Mouse (Mus musculus): ENCODE measurements at regions not wholly inside any gene's neighbourhood (a gene's known extent, or its start where the extent isn't known, plus 50 kb on each side); places are given as distances from the start of the nearest gene placed in this dataset.

- H3K4me3 ChIP-seq (ENCODE audit: low read length): no peak overlapping the region
- H3K4me1 ChIP-seq (ENCODE audit: control insufficient read depth, insufficient read depth, low read length): peaks cover 10% of the 10 kb centered on the region
- 65% methylated on average over 1 of the region's 1 CpGs for WGBS
- no peaks in the 10 kb centered on the region for H3K27me3 ChIP-seq (ENCODE audit: control insufficient read depth, insufficient read depth, low read length)
- H3K36me3 ChIP-seq (ENCODE audit: control insufficient read depth, insufficient read depth): no peaks in the 10 kb centered on the region
- no peak for ATAC-seq (replicated peaks; ENCODE audit: extremely low read depth, insufficient read depth, low FRiP score)
- no peak overlapping the region for H3K9ac ChIP-seq (ENCODE audit: low read length)
- H3K27ac ChIP-seq (ENCODE audit: low read length): no peak overlapping the region
- no peaks in the 10 kb centered on the region; the same call in 1 of the 2 replicates for H3K9me3 ChIP-seq (replicated peaks; ENCODE audit: control insufficient read depth, low read length)
- no peak overlapping the region for H3K4me2 ChIP-seq (ENCODE audit: low read depth, low read length)
Observed at GRCm38 (mm10) chr6:31188066-31188465, 210.5 kb upstream of the Mkln1 start.

GRCm38 (mm10) chr6:31189060-31189459 lies 209.5 kb upstream of the Mkln1 start:
- Histone ChIP-seq H3K9me3 (replicated peaks; ENCODE audit: control insufficient read depth, low read length) (no peaks in the 10 kb centered on the region; the same call in 1 of the 2 replicates), H3K4me2 (ENCODE audit: low read depth, low read length) (no peak overlapping the region), H3K4me3 (ENCODE audit: low read length) (no peak overlapping the region), H3K27me3 (ENCODE audit: control insufficient read depth, insufficient read depth, low read length) (no peaks in the 10 kb centered on the region), H3K4me1 (ENCODE audit: control insufficient read depth, insufficient read depth, low read length) (peaks cover 17% of the 10 kb centered on the region), H3K9ac (ENCODE audit: low read length) (no peak overlapping the region), H3K36me3 (ENCODE audit: control insufficient read depth, insufficient read depth) (no peaks in the 10 kb centered on the region), H3K27ac (ENCODE audit: low read length) (no peak overlapping the region)
- WGBS: 42% methylated on average over 7 of the region's 7 CpGs
- 0 out of 2 replicates have a peak, but pooled peaks have one; percentile 6 for ATAC-seq (replicated peaks; ENCODE audit: extremely low read depth, insufficient read depth, low FRiP score)

GRCm38 (mm10) chr6:31190070-31190469 lies 208.5 kb upstream of the Mkln1 start:
- Histone ChIP-seq H3K9ac (ENCODE audit: low read length) (no peak overlapping the region), H3K4me1 (ENCODE audit: control insufficient read depth, insufficient read depth, low read length) (peaks cover 19% of the 10 kb centered on the region), H3K4me3 (ENCODE audit: low read length) (no peak overlapping the region), H3K36me3 (ENCODE audit: control insufficient read depth, insufficient read depth) (no peaks in the 10 kb centered on the region), H3K9me3 (replicated peaks; ENCODE audit: control insufficient read depth, low read length) (no peaks in the 10 kb centered on the region), H3K27me3 (ENCODE audit: control insufficient read depth, insufficient read depth, low read length) (no peaks in the 10 kb centered on the region), H3K4me2 (ENCODE audit: low read depth, low read length) (no peak overlapping the region), H3K27ac (ENCODE audit: low read length) (no peak overlapping the region)
- no peak for ATAC-seq (replicated peaks; ENCODE audit: extremely low read depth, insufficient read depth, low FRiP score)
- WGBS: 74% methylated on average over 5 of the region's 5 CpGs

DNA sequence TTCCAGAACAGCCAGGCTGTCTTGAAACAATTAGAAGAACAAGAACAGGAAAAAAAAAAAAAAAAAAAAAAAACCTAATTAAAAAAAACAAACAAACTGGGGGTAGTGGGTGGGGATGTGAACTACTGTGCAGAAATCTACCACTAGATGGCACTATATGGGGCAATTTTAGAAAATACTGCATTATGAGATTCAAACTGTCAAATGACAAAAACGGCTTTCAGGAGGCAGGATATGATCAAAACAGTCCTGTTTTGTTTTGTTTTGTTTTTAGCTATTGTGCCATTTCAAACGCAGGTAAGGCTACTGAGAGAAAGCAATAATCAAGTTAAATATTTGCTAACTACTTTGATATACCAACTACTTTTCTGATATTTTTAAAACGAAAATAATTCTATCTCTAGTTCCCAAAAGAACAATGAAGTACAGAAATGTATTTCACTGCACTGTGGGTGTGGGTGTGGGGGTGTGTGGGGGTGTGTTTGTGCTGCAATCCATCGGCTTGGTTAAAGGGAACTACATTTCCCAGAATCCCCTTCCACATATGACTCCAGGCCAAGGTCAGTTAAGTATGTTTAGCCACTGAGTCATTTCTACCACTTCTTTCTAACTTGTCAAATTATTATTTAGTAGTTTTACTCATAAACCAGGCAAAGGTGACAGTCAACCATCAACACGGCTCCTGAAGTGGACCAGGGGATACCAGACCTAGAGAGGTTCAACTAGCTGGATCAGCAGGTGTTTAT lies 207.7 kb upstream of the Mkln1 start:
- 44% methylated on average over 5 of the region's 5 CpGs for WGBS
- Histone ChIP-seq H3K27ac (ENCODE audit: low read length) (no peak overlapping the region), H3K4me2 (ENCODE audit: low read depth, low read length) (no peak overlapping the region)

GRCm38 (mm10) chr6:31191577-31191976 lies 207.0 kb upstream of the Mkln1 start:
- H3K36me3 ChIP-seq (ENCODE audit: control insufficient read depth, insufficient read depth): no peaks in the 10 kb centered on the region
- peak overlapping the region; percentile 7; the same call in 1 of the 2 replicates for H3K27ac ChIP-seq (ENCODE audit: low read length)
- H3K4me1 ChIP-seq (ENCODE audit: control insufficient read depth, insufficient read depth, low read length): peaks cover 21% of the 10 kb centered on the region
- ATAC-seq (replicated peaks; ENCODE audit: extremely low read depth, insufficient read depth, low FRiP score): no peak
- no peaks in the 10 kb centered on the region for H3K9me3 ChIP-seq (replicated peaks; ENCODE audit: control insufficient read depth, low read length)
- H3K27me3 ChIP-seq (ENCODE audit: control insufficient read depth, insufficient read depth, low read length): no peaks in the 10 kb centered on the region
- no peak overlapping the region for H3K9ac ChIP-seq (ENCODE audit: low read length)
- WGBS: 68% methylated on average over 14 of the region's 14 CpGs
- no peak overlapping the region for H3K4me2 ChIP-seq (ENCODE audit: low read depth, low read length)
- H3K4me3 ChIP-seq (ENCODE audit: low read length): no peak overlapping the region

More for the DNA sequence above, 207.7 kb upstream of the Mkln1 start:
- peaks cover 19% of the 10 kb centered on the region for H3K4me1 ChIP-seq (ENCODE audit: control insufficient read depth, insufficient read depth, low read length)
- H3K27me3 ChIP-seq (ENCODE audit: control insufficient read depth, insufficient read depth, low read length): no peaks in the 10 kb centered on the region
- H3K4me3 ChIP-seq (ENCODE audit: low read length): no peak overlapping the region
- no peak overlapping the region for H3K9ac ChIP-seq (ENCODE audit: low read length)
- no peaks in the 10 kb centered on the region for H3K9me3 ChIP-seq (replicated peaks; ENCODE audit: control insufficient read depth, low read length)
- no peak; the same call in 1 of the 2 replicates for ATAC-seq (replicated peaks; ENCODE audit: extremely low read depth, insufficient read depth, low FRiP score)
- H3K36me3 ChIP-seq (ENCODE audit: control insufficient read depth, insufficient read depth): no peaks in the 10 kb centered on the region

DNA sequence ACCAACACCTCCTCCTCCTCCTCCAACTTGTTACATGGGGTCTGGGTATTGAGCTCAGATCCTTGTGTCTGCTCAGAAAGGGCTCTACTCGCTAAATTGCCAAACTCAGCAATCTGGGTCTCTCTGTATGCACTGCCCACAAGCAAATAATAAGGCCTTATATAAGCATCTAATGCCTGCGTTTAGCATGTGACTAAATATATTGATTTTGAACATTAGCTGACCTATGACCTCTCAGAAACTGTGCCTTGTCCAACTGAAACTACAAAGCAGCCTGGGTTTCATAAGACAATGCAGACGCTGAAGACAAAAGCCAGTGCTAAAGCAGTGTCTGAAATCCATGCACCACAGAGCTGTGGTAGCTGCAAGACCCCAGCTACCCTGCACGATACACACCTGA lies 206.3 kb upstream of the Mkln1 start:
- WGBS: 84% methylated on average over 4 of the region's 4 CpGs
- H3K9me3 ChIP-seq (replicated peaks; ENCODE audit: control insufficient read depth, low read length): no peaks in the 10 kb centered on the region
- H3K27me3 ChIP-seq (ENCODE audit: control insufficient read depth, insufficient read depth, low read length): no peaks in the 10 kb centered on the region
- no peak for ATAC-seq (replicated peaks; ENCODE audit: extremely low read depth, insufficient read depth, low FRiP score)
- H3K4me3 ChIP-seq (ENCODE audit: low read length): no peak overlapping the region
- H3K9ac ChIP-seq (ENCODE audit: low read length): no peak overlapping the region
- peaks cover 21% of the 10 kb centered on the region for H3K4me1 ChIP-seq (ENCODE audit: control insufficient read depth, insufficient read depth, low read length)
- H3K36me3 ChIP-seq (ENCODE audit: control insufficient read depth, insufficient read depth): no peaks in the 10 kb centered on the region
- H3K27ac ChIP-seq (ENCODE audit: low read length): no peak overlapping the region
- H3K4me2 ChIP-seq (ENCODE audit: low read depth, low read length): no peak overlapping the region

DNA sequence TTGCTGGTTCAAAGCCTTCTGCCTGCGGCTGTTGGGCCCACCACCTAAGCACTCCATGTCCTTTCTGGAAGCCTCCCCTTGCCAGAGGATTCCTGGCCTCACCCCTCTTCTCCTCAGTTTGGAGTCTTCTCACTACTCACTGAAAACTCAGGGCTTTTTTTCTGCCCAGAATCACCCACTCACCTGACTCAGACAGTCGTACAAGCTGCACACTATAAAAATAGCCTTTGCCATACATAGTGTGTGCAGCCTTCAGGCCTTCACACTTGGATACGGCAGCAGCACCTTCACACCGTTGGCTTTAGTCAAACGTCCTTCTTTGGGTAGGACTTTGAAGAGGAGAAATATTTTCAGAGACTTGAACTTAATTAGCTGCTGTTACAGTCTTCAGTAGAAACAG lies 205.3 kb upstream of the Mkln1 start:
- H3K27ac ChIP-seq (ENCODE audit: low read length): peak overlapping the region; percentile 42
- no peak overlapping the region for H3K9ac ChIP-seq (ENCODE audit: low read length)
- no peaks in the 10 kb centered on the region for H3K36me3 ChIP-seq (ENCODE audit: control insufficient read depth, insufficient read depth)
- peaks cover 21% of the 10 kb centered on the region for H3K4me1 ChIP-seq (ENCODE audit: control insufficient read depth, insufficient read depth, low read length)
- no peaks in the 10 kb centered on the region for H3K27me3 ChIP-seq (ENCODE audit: control insufficient read depth, insufficient read depth, low read length)
- H3K9me3 ChIP-seq (replicated peaks; ENCODE audit: control insufficient read depth, low read length): no peaks in the 10 kb centered on the region
- H3K4me3 ChIP-seq (ENCODE audit: low read length): no peak overlapping the region
- ATAC-seq (replicated peaks; ENCODE audit: extremely low read depth, insufficient read depth, low FRiP score): no peak
- WGBS: 48% methylated on average over 5 of the region's 5 CpGs
- H3K4me2 ChIP-seq (ENCODE audit: low read depth, low read length): no peak overlapping the region

GRCm38 (mm10) chr6:31197631-31198338 lies 200.8 kb upstream of the Mkln1 start:
- H3K4me3 ChIP-seq (ENCODE audit: low read length): no peak overlapping the region
- no peak overlapping the region for H3K9ac ChIP-seq (ENCODE audit: low read length)
- H3K27ac ChIP-seq (ENCODE audit: low read length): no peak overlapping the region
- H3K9me3 ChIP-seq (replicated peaks; ENCODE audit: control insufficient read depth, low read length): no peaks in the 10 kb centered on the region
- ATAC-seq (replicated peaks; ENCODE audit: extremely low read depth, insufficient read depth, low FRiP score): no peak
- H3K27me3 ChIP-seq (ENCODE audit: control insufficient read depth, insufficient read depth, low read length): no peaks in the 10 kb centered on the region
- no peak overlapping the region for H3K4me2 ChIP-seq (ENCODE audit: low read depth, low read length)
- H3K36me3 ChIP-seq (ENCODE audit: control insufficient read depth, insufficient read depth): no peaks in the 10 kb centered on the region
- H3K4me1 ChIP-seq (ENCODE audit: control insufficient read depth, insufficient read depth, low read length): peaks cover 13% of the 10 kb centered on the region
- 58% methylated on average over 4 of the region's 4 CpGs for WGBS

DNA sequence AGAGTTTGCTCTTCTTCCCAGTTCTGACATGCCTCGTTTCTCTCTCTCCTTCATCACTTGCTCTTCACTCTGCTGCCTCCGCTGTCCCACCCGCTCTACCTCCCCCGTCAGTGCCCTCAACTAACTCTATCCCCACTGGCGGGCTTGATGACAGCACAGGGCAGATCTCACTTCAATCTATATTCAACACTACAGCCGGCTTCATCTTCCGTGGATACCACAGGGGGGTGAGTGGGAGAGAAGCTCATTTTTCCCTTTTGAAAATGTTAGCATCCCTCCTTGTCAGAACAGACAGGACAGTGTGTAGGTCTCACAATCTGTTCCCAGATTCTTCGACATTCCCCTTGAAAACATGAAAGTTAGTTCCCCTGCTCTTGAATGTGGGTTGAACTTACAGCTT lies 200.2 kb upstream of the Mkln1 start:
- H3K9me3 ChIP-seq (replicated peaks; ENCODE audit: control insufficient read depth, low read length): no peaks in the 10 kb centered on the region
- peaks cover 10% of the 10 kb centered on the region for H3K4me1 ChIP-seq (ENCODE audit: control insufficient read depth, insufficient read depth, low read length)
- H3K36me3 ChIP-seq (ENCODE audit: control insufficient read depth, insufficient read depth): no peaks in the 10 kb centered on the region
- 61% methylated on average over 8 of the region's 8 CpGs for WGBS
- no peaks in the 10 kb centered on the region for H3K27me3 ChIP-seq (ENCODE audit: control insufficient read depth, insufficient read depth, low read length)
- H3K4me3 ChIP-seq (ENCODE audit: low read length): no peak overlapping the region
- H3K9ac ChIP-seq (ENCODE audit: low read length): no peak overlapping the region
- no peak overlapping the region for H3K27ac ChIP-seq (ENCODE audit: low read length)
- H3K4me2 ChIP-seq (ENCODE audit: low read depth, low read length): no peak overlapping the region
- no peak for ATAC-seq (replicated peaks; ENCODE audit: extremely low read depth, insufficient read depth, low FRiP score)

Measured in heart, embryonic 16.5 days (tissue).